Mouse (Mus musculus) brain, adult 2 months (tissue): ENCODE results near the gene Grik5.
"Not testable (repeated sequence)": the region's sequence is repeated elsewhere in the genome, so short reads cannot be mapped to it uniquely, and the experiment has no call there.

Source experiments
- DNase-seq: peaks from one replicate; pipeline ENCODE4 v3.0.0; 2011; ENCODE audit warnings: low read depth, low spot score

The Grik5 gene

GRCm38 (mm10) chr7:25079496-25080026 is 7.4 kb upstream of the Grik5 start:
- no peak for DNase-seq

- no peak for DNase-seq
These were observed 5.2 kb upstream of the Grik5 start for GRCm38 (mm10) chr7:25077414-25077755.

- peak; percentile 100 for DNase-seq
These were observed 4.7 kb upstream of the Grik5 start for GRCm38 (mm10) chr7:25076663-25077413.

DNA sequence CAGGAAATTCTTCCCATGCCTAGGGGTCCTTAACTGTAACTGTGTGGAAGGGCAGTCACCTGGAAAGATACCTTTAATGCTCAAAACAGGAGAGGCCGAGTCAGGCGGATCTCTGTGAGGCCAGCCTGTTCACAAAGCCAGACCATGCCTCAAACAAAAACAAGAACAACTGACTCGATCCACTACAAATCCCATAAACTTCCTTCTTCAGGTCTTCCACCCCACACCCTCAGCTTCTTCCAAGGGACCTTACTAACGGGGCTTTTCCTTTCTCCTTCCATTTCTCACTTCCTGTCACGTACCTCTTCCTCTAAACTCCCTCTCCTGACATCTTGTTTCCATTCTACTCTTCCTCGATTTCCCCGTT is 4.1 kb upstream of the Grik5 start:
- no peak for DNase-seq

GRCm38 (mm10) chr7:25073924-25074323 is 1.8 kb upstream of the Grik5 start:
- DNase-seq = peak; percentile 88

DNA sequence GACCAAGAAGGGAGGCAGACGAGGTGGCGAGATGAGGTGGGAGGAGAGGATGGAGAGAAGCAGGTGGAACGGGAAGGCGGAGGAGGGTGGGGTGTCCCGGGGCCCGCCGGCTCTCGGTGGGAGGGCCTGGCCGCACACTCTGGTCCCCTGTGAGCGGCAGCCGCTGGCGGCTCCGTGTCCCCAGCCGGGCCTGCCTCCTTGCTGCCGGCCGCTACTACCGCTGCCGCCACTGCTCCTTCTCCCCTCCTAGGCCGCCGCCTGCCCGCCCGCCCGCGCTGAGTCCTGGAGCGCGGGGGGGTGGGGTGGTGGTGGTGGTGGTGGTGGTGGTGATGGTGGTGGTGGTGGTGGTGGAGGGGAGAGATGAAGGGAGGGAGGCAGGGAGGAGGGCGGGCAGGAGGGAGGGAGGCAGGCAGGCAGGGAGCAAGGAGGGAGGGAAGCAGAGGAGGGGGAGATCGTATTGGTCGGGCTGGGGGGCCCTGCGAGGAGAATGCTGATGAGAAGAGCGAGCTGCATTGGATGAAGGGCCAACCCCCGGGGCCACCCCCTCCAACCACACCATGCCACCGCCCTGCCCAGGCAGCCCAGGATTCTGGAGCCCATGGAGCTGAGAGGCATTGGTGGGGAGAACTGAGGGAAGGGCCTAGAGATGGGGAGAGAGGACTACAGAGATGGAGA is 707 bp upstream of the Grik5 start:
- DNase-seq = peak; percentile 86

- peak; percentile 94 for DNase-seq
These were observed 3.4 kb downstream of the Grik5 start for GRCm38 (mm10) chr7:25068724-25069123.

- peak; percentile 70 for DNase-seq
These were observed 4.1 kb downstream of the Grik5 start for GRCm38 (mm10) chr7:25067909-25068656.

GRCm38 (mm10) chr7:25067338-25067737 is 4.8 kb downstream of the Grik5 start:
- DNase-seq = no peak

DNA sequence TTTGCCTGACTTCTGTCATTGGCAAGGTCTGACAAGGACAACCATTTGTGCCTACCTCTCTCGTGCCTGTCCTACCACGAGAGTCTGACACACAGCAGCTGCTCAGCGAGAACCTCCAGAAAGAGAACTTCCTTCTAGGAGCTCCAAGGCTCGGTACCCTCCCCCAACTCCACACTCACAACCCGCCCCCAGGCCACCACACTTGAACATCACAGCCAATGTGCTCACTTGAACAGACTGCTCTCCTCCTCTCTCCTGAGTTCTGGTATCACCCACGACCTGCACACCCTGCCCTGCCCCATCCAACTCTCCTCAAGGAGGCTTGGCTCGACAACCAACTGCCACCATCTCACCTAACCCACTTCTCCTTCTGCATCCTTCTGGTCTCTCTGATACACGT is 8.2 kb downstream of the Grik5 start:
- peak; percentile 89 for DNase-seq

GRCm38 (mm10) chr7:25063346-25063745 is 8.8 kb downstream of the Grik5 start:
- DNase-seq = peak; percentile 57

GRCm38 (mm10) chr7:25058836-25059235 is 13.3 kb downstream of the Grik5 start:
- DNase-seq = no peak

GRCm38 (mm10) chr7:25058394-25058793 is 13.8 kb downstream of the Grik5 start:
- DNase-seq = no peak

DNA sequence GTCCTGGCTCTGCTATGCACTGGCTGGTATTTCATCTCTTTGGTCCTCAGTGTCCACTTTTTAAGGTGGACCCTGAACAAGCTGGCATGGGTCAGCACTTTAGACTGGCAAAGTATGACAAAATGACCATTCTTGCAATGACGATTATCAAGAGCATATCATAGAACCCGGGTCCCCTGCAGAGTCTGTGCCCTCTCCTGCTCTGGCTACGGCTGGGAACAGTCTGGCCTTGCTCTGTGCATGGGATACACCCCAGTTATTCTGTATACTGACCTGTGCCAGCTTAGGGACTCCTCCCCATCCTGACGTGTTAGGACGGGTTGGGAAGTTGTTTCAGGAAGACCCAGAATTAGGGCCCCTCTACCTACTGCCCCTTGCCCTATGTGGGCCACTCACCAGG is 14.3 kb downstream of the Grik5 start:
- DNase-seq = no peak

DNA sequence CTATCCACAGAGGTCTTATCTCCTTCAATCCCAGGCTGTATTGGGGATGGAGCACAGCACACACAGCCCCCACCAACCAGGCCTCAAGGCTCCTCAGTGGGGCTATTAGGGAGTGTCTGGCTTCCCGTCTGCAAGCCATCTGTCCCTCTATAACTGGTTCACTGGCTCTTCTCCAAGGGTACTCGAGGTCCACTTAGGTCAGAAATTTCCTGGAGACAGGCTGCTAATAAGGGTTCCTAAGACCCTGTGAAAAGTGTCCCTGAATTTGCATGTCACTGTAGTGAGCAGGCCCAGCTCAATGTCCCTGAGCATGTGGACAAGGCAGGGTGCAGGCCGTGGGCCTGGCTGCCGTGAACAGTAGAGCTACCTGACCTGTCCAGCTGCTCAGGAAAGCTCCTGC is 15.2 kb downstream of the Grik5 start:
- DNase-seq = peak; percentile 78

DNA sequence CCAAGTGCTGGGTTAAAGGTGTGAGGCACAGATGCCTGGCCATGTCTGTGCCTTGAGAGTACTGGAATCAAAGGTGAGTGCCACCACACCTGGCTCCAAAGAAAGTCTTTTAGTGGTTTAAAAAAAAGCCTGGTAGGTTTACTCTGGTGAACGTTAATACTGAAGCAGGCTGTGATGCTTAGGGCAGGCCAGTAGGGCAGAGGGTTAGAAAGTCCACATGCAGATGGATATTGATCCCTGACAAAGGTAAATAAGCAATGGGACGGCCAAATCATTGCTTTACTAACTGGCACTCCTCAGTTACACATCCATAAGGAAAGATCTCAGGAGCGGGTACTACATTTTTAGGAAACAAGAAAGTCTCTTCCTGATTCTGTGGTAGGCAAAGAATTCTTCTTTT is 19.6 kb downstream of the Grik5 start:
- no peak for DNase-seq

GRCm38 (mm10) chr7:25049295-25049930 is 22.7 kb downstream of the Grik5 start:
- peak; percentile 80 for DNase-seq

GRCm38 (mm10) chr7:25047363-25047762 is 24.8 kb downstream of the Grik5 start:
- DNase-seq = peak; percentile 88

GRCm38 (mm10) chr7:25044599-25044998 is 27.5 kb downstream of the Grik5 start:
- not testable (repeated sequence) for DNase-seq

- DNase-seq = peak; percentile 73
These were observed 30.2 kb downstream of the Grik5 start for GRCm38 (mm10) chr7:25041921-25042320.

DNA sequence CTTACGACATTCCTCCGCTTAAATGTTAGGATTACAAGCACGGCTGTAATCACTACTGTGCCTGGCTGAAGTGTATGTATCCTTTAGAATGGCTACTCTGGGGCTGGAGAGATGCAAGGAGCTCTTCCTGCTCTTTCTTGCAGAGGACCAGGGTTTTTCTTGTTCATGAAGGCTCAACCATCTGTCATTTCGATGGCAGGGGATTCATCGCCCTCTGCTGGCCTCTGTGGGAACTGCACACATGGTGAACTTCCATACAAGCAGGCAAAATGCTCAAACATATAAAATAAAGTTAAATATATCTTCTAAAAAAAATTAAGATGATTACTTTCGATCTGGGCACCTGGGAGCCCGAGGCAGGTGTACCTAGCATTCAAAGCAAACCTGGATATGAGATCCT is 36.2 kb downstream of the Grik5 start:
- peak; percentile 93 for DNase-seq

DNA sequence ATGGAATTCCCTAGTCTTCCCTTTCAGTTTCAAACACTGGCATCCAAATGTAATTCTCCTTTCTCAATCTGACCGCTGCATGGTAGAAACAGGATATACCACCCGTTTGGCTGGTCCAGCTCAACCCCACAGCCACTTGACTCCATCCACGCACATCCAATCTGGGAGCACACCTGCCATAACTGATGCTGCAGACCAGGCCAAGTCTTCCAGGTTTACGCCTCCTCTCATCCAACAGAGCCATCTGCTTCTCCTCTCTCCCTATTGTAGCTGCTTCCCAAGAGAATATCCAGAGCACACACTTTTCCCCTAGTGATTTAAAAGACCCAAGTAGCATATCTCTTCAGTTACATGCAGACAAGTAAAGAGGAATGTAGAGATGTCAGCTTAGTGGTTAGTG is 37.4 kb downstream of the Grik5 start:
- DNase-seq = peak; percentile 80
